Mouse (Mus musculus) frontal cortex, postnatal 14 days (tissue): ENCODE measurements around the gene Jak3.

Experiments used
- DNase-seq, 2 experiments: peaks; one replicate each; pipeline ENCODE4 v3.0.0; 2022; ENCODE audit warnings: low spot score in 2 of 2

The Jak3 gene

DNA sequence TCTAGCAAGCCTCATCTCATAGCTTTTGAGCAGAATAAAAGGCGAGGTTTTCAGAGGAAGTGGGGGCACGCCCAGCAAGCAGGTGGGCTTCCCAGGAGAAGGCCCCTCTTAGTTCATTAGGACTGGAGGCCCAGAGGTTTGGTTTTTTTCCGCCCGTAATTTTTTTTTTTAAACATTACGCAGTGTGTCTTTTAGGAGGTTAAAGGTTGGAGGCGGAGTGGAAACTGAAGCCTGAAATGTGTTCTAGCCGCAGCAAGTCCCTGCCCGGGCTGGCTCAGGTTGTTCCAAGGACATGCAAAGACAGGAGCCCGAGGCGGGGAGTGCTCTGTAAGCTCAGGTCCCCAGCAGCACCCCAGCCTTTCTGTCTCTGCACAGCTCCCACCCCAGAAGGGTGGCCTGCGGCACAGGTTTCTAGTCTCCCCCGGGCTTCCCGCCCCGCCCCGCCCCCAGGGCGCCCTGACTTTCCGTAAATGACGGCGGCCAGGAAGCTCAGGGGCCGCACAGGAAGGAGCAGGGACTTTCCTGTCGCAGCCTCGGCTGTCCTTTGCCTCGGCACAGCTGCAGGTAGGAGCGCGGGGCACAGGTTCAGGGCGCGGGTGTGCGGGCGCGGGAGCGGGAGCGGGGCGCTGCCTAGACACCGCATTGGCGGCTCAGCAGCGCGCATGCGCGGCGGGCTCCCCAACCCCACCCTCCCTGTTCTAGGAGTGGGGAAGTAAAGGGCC, at the start of gene Jak3:
Gene Jak3, plus strand, starts transcription at position 277 of the 722 bp plus-strand sequence.
- peak in 1 of 2 experiments; percentile 39 for DNase-seq

DNA sequence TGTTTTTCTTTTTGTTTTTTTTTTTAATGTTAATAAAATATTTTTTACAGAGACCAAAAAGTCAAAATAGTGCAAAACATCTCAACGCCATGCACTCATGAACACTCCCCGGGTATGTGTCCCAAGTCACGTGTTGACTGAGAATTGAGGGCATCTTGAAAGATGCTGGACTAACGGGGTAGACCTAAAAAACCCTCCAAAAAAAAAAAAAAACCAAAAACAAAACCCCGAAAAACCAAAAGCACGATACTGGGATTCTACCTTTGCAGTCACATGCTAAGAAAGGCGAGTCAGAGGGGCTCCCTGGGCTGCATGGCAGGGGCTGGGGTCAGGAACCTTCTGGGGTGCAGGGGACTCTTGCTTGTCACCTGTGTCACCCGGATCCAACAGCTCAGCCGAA, 49.3 kb upstream of the Jak3 start:
- DNase-seq, result no peak

DNA sequence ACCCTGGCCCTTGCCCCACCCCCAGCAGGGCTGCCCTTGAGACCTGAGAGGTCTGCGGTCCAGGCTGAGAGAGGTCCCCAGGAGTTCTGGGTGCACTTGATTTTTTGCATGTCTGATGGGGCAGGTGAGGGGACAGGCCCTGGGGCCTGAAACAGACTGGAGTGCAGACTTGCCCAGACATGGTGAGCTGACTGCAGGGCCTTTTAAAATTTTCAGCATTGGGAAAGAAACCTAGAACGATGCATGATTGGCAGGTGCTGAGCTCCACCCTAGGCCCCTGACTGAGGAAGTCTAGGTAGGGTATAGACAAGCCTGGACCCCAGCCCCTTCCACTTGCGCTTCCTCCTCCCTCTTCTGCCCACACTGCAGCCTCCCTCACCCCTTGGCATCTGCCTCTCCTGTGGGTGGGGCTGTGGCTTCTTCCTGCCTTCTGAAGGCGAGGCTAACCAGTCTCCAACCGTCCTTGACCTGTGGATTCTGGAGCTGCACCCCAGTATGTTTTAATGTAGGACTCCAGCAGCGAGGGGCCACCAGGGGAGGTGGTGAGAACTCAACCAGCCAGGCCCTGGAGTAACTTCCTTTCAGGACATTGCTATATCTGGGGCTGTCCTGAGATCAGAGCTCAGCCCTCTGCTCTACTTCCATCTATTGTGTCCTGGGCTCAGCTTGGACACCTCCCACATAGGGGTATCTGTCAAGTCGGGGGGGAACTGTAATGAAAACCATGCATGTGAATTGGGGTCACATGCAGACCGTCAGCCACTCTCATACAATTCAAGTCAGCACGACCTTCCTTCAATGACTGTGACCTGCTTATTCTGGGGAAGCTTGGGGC, 48.6 kb upstream of the Jak3 start:
- no peak for DNase-seq

DNA sequence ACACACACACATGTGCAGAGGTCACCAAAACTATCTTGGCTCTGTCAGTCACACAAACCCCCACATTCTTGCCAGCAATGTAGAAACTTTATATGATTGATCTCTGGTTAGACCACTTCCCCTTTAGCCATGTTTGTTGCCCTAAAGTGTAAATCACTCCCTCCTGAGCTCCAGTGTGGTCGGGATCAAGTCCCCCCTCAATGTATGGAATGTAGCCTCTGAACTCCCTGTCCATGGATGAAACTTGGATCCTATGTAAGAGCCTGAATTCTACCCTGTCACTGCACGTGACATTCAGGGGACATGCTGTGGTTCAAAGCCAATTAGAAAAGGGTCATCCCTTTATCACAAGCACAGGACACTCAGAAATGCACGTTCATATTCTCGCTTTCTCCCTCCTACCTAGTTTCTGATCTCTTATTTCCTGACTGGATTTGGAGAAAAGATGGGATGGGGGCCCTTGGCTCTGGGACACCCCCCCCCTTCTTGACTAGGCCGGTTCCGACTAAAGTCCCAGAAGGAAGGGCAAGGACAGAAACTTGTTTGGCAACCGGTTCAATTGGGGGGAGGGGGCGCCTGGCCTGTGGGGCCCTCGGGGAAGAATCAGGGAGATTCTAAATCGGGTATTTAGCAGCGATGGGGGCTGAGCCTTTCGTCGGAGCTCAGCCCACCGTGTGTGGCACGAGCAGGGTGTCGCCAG, 47.5 kb upstream of the Jak3 start:
- DNase-seq, result no peak

DNA sequence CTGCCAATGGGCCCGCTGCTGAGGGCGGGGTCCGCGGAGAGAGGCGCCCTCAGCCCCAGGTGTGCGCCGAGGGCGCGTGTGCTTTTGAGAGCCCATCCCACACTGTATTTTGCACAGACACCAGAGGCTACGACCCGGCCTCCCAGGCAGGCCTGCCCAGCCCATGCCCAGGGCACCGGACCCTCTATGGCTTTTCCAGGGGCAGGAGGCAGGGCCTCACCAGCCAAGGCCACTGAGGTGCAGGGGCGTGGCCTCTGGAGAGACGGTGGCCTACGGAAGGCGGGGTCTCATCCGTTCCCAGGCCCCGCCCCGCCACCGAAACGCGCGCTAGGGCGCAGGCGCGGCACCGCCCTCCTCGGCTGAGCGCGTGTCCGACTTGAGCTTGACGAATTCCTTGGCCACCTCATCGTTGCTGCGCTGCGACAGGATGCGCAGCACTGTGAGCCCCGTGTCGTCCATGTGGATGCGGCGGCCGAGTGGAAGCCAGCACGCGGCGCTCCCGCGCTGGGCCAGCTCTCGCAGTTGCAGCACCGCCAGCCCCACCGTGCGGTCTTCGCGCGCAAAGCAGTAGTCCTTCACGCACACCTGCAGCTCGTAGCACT, 46.9 kb upstream of the Jak3 start:
- DNase-seq, result peak; percentile 83 to 89

DNA sequence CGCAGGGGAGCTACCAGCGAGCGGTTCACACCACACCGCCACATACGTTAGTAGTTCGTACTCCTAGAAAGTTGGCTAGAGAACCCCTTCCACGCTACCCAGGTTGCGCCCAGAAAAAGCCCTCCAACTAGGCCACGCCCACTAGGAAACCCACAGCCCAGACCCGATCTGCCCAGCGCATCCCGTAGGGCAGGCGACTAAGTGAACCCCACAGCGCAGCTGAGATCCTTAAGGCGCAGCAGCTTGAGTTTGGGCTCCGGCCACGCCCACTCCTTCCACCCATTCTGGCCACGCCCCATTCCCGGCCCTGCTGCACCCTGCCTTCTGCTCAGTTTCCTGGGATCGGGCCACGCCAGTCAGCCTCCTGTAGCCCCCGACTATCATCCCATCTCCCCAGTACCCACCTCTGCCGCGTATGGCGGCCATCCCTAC, 46.3 kb upstream of the Jak3 start:
- no peak for DNase-seq

DNA sequence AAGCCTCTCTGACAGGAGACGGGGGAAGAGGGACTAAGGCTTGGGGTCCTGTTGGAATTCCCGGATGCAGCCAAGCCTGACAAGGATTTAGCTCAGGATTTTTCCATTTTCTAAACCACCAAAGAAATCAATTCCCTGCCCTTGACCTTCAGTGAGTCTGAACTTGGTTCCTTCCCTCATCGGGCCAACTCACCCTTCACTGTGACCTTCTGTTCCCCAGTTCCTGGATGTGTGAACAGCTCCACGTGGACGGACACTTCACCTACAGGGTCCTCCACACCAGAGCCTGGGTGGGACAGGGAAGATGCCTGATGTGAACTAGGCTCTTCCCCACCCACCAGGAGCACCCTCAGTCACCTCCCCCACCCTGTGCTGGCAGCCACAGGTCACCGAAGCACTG, 45.3 kb upstream of the Jak3 start:
- no peak for DNase-seq

DNA sequence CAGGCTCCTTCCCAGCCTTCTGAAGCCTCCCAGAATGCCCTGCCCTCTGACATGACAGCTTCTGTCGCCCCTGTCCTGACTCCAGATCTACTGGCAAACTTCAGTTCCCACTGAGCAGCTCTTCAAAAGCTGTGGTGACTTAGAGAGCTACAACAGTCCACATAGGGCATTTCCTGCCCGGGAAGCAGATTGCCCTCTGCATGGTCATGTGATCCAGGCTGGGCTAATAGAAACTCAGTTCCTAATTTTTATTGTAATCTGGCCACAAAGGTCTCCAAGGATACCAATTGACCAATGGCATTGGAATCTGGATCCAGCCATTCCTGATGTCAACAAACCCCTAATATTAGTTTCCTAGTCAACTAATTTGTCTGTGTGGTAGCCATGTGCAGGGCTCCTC, 44.2 kb upstream of the Jak3 start:
- DNase-seq, result no peak

DNA sequence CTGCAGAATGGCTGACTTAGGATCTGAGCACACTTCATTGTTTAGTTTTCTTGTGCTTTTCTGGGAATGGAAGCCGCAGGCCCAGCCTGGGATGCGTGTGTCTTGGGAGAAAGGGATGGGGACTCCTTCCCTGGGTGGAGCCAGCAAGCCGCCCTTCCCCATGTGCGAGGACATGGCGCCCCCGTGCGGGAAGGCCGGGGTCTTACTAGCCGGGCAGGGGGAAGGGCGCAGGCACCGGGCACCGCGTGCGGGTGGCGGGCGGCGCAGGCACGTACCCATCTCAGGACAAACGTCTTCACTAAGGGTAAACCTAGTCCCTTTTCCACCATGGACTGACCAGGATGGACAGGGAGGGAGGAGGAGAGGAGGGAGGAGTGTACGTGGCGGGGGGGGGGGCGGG, 42.9 kb upstream of the Jak3 start:
- no peak for DNase-seq

DNA sequence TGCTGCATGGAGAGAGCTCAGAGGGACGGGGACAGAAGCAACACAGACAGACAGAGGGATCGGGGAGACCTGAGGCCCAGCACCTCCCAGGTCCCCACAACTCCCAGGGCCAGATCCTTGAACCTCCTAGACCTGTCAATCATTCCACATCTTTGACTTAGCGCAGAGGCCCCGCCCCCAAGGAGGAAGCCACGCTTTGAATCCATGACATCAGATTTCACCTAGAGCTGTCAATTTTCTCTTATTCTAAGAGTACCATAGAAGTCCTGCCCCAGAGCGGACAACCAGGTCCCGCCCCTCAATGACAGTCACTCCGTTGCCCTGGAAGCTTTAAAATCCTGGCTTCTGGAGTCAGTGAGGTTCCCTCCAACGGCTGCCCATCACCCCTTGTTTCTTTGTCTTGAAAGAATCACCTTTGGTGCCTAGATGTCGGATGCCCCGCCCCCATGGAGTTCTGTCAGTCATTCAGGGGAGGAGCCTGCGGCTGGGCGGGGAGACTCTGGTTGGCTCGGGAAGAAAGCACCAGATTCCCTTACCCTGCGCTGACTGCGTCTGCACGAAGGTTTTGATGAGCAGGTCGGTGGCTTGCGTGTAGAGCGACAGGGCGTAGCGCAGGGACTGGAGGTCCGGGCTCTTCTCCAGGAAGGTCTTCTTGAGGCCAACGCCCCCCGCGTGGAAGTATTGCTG, 42.0 kb upstream of the Jak3 start:
- no peak for DNase-seq

DNA sequence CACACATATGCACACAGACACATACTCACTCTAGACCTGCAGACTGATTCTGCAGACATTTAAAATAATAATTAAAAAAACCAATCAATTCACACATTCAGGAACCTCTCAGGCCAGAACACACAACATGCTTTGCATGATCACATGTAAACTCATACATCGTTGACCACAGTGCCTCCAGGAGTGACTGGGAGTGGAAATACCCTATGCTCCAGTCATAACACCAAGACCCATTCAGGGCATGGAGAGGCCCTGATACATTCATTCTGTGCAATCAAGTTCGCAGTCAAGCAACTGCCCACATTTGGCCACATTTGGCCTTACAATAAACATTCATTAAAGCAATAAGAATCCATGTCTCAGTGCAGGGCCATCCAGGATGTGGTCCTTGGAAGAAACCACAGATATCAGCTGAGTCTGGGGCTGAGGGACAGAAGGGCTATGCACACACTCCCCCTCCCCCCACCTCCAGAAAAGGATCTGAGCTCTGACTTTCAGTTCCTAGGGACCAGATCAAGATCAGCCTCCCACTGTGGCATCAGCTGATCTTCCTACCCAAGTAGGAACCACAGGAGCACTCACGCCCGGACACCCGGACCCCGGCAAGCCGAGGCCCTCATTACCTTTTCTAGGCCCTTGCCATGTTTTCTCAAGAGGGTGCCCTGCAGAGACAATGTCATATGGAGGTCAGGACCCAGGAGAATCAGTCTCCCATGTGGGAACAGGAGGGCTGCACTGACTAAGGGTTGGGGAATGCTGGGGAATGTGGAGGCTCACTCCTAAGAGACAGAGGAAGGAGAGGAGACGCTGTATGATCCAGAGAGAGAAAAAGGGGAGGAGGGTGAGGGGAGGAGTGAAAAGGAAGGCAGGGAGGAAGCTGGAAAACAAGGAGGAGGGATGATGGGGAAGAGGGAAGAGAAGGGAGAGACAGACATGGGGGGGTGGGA, 38.7 kb upstream of the Jak3 start:
- DNase-seq, result no peak

DNA sequence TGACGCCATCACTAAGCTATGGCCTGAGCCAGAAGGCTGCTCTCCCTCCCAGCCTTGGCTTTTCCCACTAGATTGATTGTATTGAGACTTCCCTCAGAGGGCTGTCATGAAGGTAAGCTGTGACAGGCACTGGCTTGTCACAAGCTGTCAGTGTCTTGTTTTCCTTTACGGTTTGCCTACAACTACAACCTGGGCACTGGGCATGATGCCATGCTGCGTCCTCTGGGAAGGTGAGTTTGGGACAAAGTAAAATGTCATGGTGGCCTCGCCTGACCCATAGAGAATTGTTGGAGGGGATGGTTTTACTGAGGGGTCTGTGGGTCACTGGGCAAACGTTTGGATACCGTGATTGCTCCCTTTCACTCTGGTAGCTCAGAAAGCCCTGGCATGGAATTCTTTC, 37.8 kb upstream of the Jak3 start:
- no peak for DNase-seq

DNA sequence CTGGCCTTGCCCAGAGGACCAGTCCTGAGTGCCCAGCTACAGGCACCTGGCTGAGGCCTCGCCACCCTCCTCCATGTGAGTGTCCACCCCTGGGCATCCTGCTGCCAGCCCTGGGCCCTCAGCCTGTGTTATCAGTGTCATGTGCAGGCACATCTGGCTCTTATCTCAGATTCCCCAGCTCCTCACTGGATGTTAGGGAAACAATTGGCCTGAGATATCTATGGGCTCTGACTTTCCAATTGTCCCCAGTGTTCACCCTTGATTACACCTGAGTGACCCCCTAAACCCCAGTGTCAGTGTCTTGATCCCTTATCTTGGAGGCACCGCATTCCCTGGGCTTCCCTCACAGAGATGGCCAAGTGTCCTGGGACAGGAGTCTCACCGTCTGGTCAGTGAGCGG, 36.8 kb upstream of the Jak3 start:
- DNase-seq, result no peak

DNA sequence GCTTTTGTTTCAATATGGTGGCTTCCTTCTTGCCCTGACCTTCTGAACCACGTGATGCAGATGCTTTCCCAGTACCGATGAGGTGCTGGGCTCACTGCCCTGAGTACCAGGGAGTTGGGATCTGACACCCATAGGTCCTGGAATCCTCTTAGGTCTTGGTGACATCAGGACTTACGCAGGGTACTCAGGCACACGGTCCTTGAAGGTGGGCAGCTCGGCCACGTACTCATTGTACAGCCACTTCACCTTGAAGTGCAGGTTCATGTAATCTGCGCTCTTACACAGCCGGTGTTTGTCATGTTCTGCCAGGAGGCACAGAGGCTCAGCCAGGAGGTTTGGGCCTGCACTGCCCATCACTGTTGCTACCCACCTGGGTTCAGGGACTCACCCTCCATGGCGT, 30.6 kb upstream of the Jak3 start:
- no peak for DNase-seq

DNA sequence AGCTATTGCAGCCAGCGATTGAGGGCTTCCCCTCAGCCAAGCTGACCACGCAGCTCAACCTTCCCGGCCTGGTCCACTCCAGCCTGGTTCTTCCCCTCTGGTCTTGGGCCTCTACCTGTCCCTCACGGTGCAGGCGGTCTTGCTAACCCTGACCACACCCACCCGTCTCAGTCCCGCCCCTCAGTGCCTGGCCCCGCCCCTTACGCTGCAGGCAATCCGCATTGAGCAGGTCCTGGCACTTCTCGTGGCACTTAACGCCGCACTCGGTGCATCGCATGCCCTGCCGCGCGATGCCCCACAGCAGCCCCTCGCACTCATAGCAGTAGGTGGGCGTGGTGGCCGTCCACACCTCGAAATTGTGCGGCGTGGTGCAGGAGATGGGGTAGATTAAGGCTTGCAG, 21.5 kb upstream of the Jak3 start:
- DNase-seq, result no peak

DNA sequence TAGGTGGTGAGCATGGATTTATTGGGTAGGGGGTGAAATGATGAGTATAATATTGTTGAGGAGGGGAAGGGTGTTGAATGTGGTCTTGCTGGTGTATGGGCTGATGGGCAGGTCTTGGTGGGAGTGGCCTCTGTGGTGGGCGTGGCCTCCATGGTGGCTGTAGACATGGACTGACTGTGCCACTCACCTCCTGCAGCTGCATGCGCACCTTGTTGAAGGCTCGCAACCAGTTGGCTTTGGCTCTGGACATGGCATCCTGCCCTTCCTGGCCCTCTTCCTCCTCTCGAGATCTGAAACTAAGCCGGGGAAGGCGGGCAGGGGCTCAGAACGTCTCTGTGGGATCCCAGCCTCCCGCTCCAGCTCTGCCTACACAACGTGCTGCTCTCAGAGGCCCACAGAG, 18.3 kb upstream of the Jak3 start:
- no peak for DNase-seq

DNA sequence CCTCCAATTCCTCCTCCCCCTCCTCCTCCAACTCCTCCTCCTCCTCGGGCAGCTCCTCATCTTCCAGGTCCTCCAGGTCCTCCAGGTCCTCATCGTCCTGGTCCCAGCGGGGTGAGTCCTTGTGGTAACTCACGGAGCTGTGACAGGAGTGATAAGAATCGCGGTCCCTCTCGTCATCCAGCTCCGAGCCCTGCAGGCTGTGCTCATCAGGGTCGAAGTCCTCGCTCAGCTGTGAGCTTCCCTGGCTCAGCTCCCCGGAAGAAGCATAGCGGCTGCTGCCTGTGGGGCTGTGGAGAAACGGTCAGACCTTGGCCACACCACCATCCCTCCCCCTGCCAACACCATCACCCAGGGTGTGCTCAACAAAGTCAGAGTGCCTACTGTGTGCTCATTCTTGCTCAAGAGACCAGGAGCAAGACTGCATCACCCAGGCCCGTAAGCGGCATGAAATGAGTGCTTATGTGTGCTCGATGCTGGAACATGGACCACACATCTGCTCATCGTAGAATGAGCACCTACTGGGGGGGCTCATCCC, 17.5 kb upstream of the Jak3 start:
- no peak for DNase-seq

DNA sequence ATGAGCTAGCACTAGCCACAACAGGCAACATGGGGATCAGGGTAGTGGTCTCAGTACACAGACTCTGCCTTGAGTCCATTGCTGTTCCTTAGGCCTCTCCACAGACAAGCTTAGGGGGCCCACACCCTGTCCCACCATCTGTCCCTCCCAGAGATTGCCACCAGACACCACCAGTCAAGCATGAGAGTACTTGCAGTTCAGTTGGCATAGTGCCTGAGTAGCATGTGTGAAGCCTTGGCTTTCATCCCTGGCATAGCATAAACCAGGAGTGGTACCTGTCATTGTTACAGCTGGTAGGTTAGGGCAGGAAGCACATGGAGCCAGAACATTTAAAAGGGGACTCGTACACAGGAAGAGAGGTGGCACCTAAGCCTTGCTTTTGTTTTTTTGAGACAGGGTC, 16.3 kb upstream of the Jak3 start:
- DNase-seq, result no peak

DNA sequence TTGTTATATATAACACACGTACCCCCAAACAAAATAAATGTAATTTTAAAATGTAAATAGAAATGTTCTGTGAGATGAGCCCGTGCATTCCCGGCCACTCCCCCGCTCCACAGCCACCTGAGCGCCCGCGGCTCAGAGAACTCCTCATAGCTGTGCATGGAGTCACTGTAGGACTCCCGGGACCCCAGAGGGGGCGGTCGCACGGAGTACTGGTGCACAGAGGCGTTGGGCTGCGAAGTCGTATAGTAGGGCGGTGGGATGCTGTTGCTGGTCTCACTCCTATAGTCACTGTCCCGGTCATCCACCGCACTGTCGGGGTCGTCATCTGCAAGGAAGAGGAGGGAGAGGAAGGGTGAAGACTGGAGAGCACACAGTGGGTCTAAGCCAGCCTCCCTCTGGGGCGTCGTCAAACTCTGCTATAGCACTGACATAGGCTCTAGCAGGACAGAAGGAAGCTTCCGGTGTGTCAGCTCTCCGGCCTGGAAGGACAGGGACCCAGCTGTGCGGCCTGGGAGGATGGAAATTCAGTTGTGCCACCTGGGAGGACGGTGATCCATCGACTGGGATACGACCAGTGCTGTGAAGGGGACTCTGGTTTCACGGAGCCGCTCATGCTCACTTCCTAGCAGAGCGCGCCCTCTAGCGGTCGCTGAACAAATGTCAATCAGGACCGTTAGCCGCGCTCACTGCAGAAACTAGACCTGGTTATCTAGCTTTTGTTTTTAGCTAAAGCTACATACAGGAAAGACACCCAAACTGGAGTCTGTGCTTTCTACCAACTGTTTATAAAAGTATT, 15.6 kb upstream of the Jak3 start:
- DNase-seq, result peak; percentile 63 to 83
